11 mouse cellular contexts compared by ENCODE assay signal in genomic region chr4:65092191-65092590, GRCm38 (mm10). TPM values are rescaled to one million over a fixed set of nuclear protein-coding genes. Genes with fewer than 3 reads are reported as not detected.
A peak's percentile ranks its signal among the peaks of the same experiment; 100 is the strongest.
DNase-seq lines count a peak whose midpoint lies in the region; ATAC-seq and TF ChIP-seq lines count a peak whose summit lies in the region.
"Had no signal": no experiment of that assay in that cellular context is flagged by ENCODE, and none has a peak within 500 bp of the region (broad histone marks: within the 10 kb centered on the region; RNA-seq: fewer than 3 reads in every experiment).

No protein-coding gene starts in this region.

- no peak overlapping the region for H3K27ac ChIP-seq in lung, postnatal 0 days (ENCODE audit: low read length)
- H3K27ac ChIP-seq in ES-E14 (ENCODE audit: insufficient read depth, low read depth, low read length, poor library complexity, severe bottlenecking) = no peak overlapping the region
- no peak overlapping the region for H3K27ac ChIP-seq in embryonic fibroblast, embryonic 13.5 days (ENCODE audit: insufficient read depth, low read length)
- H3K27ac ChIP-seq: limb, embryonic 13.5 days had no signal

- no peaks in the 10 kb centered on the region for H3K36me3 ChIP-seq in lung, postnatal 0 days (ENCODE audit: insufficient read depth, low read length)
- H3K36me3 ChIP-seq in ES-E14 (ENCODE audit: control insufficient read depth, insufficient read depth, low read length, poor library complexity, severe bottlenecking) = no peaks in the 10 kb centered on the region
- H3K36me3 ChIP-seq: limb, embryonic 13.5 days had no signal

- H3K4me2 ChIP-seq in lung, postnatal 0 days (replicated peaks; ENCODE audit: low read depth, low read length) = no peak overlapping the region
- H3K4me2 ChIP-seq: limb, embryonic 13.5 days had no signal

- no peak for TF ChIP-seq POLR2A in embryonic fibroblast, embryonic 13.5 days (IDR thresholded peaks at IDR 0.05; ENCODE audit: low read depth, low read length)

- peak; percentile 41 for TF ChIP-seq CTCF in lung, postnatal 0 days (IDR thresholded peaks at IDR 0.05)
- TF ChIP-seq CTCF in embryonic fibroblast, embryonic 13.5 days (IDR thresholded peaks at IDR 0.05; ENCODE audit: borderline replicate concordance, insufficient read depth, low read length) = peak; percentile 57; the same call in 1 of the 2 replicates

- in situ Hi-C loops in ES-E14 (cut with MboI; ENCODE audit: low sequenced_read_pairs in 2 of 2, unreplicated experiment in 2 of 2) = loop anchor here in 1 of 2 experiments (25.0 kb wide), 1 partner anchor 555 kb away; no protein-coding TSS in a partner anchor

- no peak for TF ChIP-seq EP300 in lung, postnatal 0 days (IDR thresholded peaks at IDR 0.05)

- no peaks in the 10 kb centered on the region for H3K27me3 ChIP-seq in lung, postnatal 0 days (replicated peaks; ENCODE audit: insufficient read depth, low read length)
- H3K27me3 ChIP-seq: limb, embryonic 13.5 days had no signal

- H3K9me3 ChIP-seq in lung, postnatal 0 days (ENCODE audit: low read length) = no peaks in the 10 kb centered on the region
- no peaks in the 10 kb centered on the region for H3K9me3 ChIP-seq in ES-E14 (ENCODE audit: control insufficient read depth, insufficient read depth, low read depth, low read length)
- H3K9me3 ChIP-seq: limb, embryonic 13.5 days had no signal

- intact Hi-C loops in heart, postnatal 36 days (cut with DNase I) = no loop called here

- H3K4me1 ChIP-seq in lung, postnatal 0 days (ENCODE audit: insufficient read depth, low read depth, low read length) = no peaks in the 10 kb centered on the region
- no peaks in the 10 kb centered on the region for H3K4me1 ChIP-seq in ES-E14 (ENCODE audit: control insufficient read depth in 2 of 2, insufficient read depth in 2 of 2, low read length in 2 of 2, poor library complexity in 1 of 2)
- H3K4me1 ChIP-seq in embryonic fibroblast, embryonic 13.5 days (ENCODE audit: control insufficient read depth, insufficient read depth, low read length) = no peaks in the 10 kb centered on the region
- H3K4me1 ChIP-seq: limb, embryonic 13.5 days had no signal

- H3K4me3 ChIP-seq in lung, postnatal 0 days (ENCODE audit: low read depth, low read length) = no peak overlapping the region
- no peak overlapping the region for H3K4me3 ChIP-seq in ES-E14 (ENCODE audit: insufficient read depth in 1 of 2, low read depth in 1 of 2, low read length in 2 of 2, poor library complexity in 1 of 2, severe bottlenecking in 1 of 2)
- H3K4me3 ChIP-seq in embryonic fibroblast, embryonic 13.5 days (ENCODE audit: insufficient read depth, low read length) = no peak overlapping the region
- H3K4me3 ChIP-seq: limb, embryonic 13.5 days; myocyte had no signal

- WGBS in lung, postnatal 0 days = 9% methylated on average over 1 of the region's 1 CpGs

- ATAC-seq in lung, postnatal 0 days = no peak

- H3K9ac ChIP-seq in lung, postnatal 0 days (replicated peaks; ENCODE audit: low read depth) = no peak overlapping the region
- no peak overlapping the region for H3K9ac ChIP-seq in ES-E14 (ENCODE audit: insufficient read depth, low read depth, low read length, poor library complexity, severe bottlenecking)
- H3K9ac ChIP-seq: limb, embryonic 13.5 days had no signal

- DNase-seq in heart, adult 11 months = peak; percentile 51
- no peak for DNase-seq in heart, postnatal 36 days
- DNase-seq in lung, postnatal 0 days (ENCODE audit: low spot score) = no peak
- DNase-seq in lung, postnatal 10 days = no peak
- peak; percentile 7 for DNase-seq in ES-E14 (ENCODE audit: low read depth, low spot score)
- no peak for DNase-seq in urinary bladder, postnatal 10 days (ENCODE audit: low spot score)
- no peak for DNase-seq in spleen, postnatal 14 days (ENCODE audit: low spot score in 2 of 2)
- DNase-seq: heart, adult 18-20 months had no signal

TF ChIP-seq in ES-E14, 5 proteins besides CTCF, POLR2A, EP300 and RAD21:
- TF ChIP-seq CHD2 (IDR thresholded peaks at IDR 0.05; ENCODE audit: low read depth, low read length) (no peak), HCFC1 (IDR thresholded peaks at IDR 0.05; ENCODE audit: borderline replicate concordance, insufficient read depth, low read length) (no peak), MAFK (IDR thresholded peaks at IDR 0.05; ENCODE audit: insufficient read depth, low read depth, low read length) (no peak), ZC3H11A (IDR thresholded peaks at IDR 0.05; ENCODE audit: borderline replicate concordance, low read depth, low read length) (peak; percentile 25; the same call in 1 of the 2 replicates), ZNF384 (IDR thresholded peaks at IDR 0.05; ENCODE audit: low read depth, low read length) (no peak)

RNA-seq across cellular contexts. Expression of gene Pappa, which starts 31.8 kb away (rescaled TPM):
- under 1 TPM; 0.43 to 0.50 TPM for total RNA-seq in heart, postnatal 36 days (2021)
- 0.30 and 0.31 TPM in 2 replicates for polyA plus RNA-seq in lung, postnatal 0 days (2015; fragmentation: Nextera tagmentation; extraction: Ambion mirVana)
- total RNA-seq in ES-E14 (2012; rRNA removed) = 0.37 and 0.98 TPM in 2 replicates
- polyA plus RNA-seq in embryonic fibroblast, embryonic 13.5 days (2011; ENCODE audit: insufficient read length, low read depth, missing spikeins) = 54.2 and 59.8 TPM in 2 replicates

Comparison
In these comparisons a context has a peak if more than half of its experiments do, and no peak if none do; other contexts are left out.
1. DNase-seq: peak in heart, adult 11 months (single experiment) and ES-E14 (single experiment); none in heart, postnatal 36 days (0 of 2), lung, postnatal 0 days (single experiment), lung, postnatal 10 days (single experiment), urinary bladder, postnatal 10 days (single experiment) and spleen, postnatal 14 days (0 of 2).